Mouse (Mus musculus) myocyte (in vitro differentiated cells): ENCODE results near the gene St3gal3. TPM values are rescaled to one million over a fixed set of nuclear protein-coding genes. Genes with fewer than 3 reads are reported as not detected.

Experiments
- H3K27me3 ChIP-seq: one replicate; pipeline ENCODE4 v1.6.1; 2011; ENCODE audit not compliant: control insufficient read depth, insufficient read depth, insufficient read length
- H3K36me3 ChIP-seq: one replicate; pipeline ENCODE4 v1.6.1; 2011; ENCODE audit not compliant: control insufficient read depth, insufficient read depth
- H3K4me2 ChIP-seq: one replicate; pipeline ENCODE4 v1.6.1; 2011; ENCODE audit warnings: low read depth, control low read depth
- H3K4me3 ChIP-seq: one replicate; pipeline ENCODE4 v1.5.1; 2011; ENCODE audit warnings: mild to moderate bottlenecking, control low read depth, moderate library complexity
- H3K79me2 ChIP-seq: one replicate; pipeline ENCODE4 v1.6.1; 2011; ENCODE audit not compliant: control insufficient read depth, insufficient read depth
- H3ac ChIP-seq: one replicate; pipeline ENCODE4 v1.6.1; 2011; ENCODE audit not compliant: control insufficient read depth, insufficient read length
- CEBPB ChIP-seq: IDR thresholded peaks from 2 replicates; pipeline ENCODE4 v1.6.1; 2011; ENCODE audit warnings: mild to moderate bottlenecking, moderate library complexity; ENCODE audit not compliant: poor library complexity, insufficient read depth, severe bottlenecking
- E2F4 ChIP-seq: IDR thresholded peaks from one replicate; pipeline ENCODE4 v1.6.1; 2011; ENCODE audit warnings: mild to moderate bottlenecking, control low read depth, moderate library complexity; ENCODE audit not compliant: insufficient read depth
- MAX ChIP-seq: IDR thresholded peaks from one replicate; pipeline ENCODE4 v1.6.1; 2011; ENCODE audit warnings: low read depth, mild to moderate bottlenecking, control low read depth
- MYOD1 ChIP-seq, 3 experiments: IDR thresholded peaks; one replicate each; pipeline ENCODE4 v1.6.1; 2011; ENCODE audit warnings: control low read depth in 2 of 3, low read depth in 2 of 3, mild to moderate bottlenecking in 2 of 3, moderate library complexity in 1 of 3; ENCODE audit not compliant: insufficient read length in 2 of 3, control insufficient read depth in 1 of 3
- MYOG ChIP-seq, 3 experiments: IDR thresholded peaks; one replicate each; pipeline ENCODE4 v1.6.1; 2011; ENCODE audit warnings: control low read depth in 2 of 3, low read depth in 2 of 3, mild to moderate bottlenecking in 2 of 3; ENCODE audit not compliant: insufficient read length in 2 of 3, control insufficient read depth in 1 of 3, insufficient read depth in 1 of 3
- POLR2A ChIP-seq: IDR thresholded peaks from one replicate; pipeline ENCODE4 v1.6.1; 2011; ENCODE audit warnings: low read depth, mild to moderate bottlenecking, control low read depth, moderate library complexity; ENCODE audit not compliant: insufficient read length
- POLR2AphosphoS2 ChIP-seq: IDR thresholded peaks from one replicate; pipeline ENCODE4 v1.6.1; 2011; ENCODE audit warnings: low read depth, control low read depth; ENCODE audit not compliant: insufficient read length
- REST ChIP-seq: IDR thresholded peaks from one replicate; pipeline ENCODE4 v1.6.1; 2011; ENCODE audit warnings: mild to moderate bottlenecking, control low read depth, moderate library complexity; ENCODE audit not compliant: insufficient read depth, insufficient read length
- SRF ChIP-seq: IDR thresholded peaks from one replicate; pipeline ENCODE4 v1.6.1; 2011; ENCODE audit warnings: low read depth; ENCODE audit not compliant: control insufficient read depth, insufficient read length
- TCF12 ChIP-seq: IDR thresholded peaks from one replicate; pipeline ENCODE4 v1.6.1; 2011; ENCODE audit warnings: mild to moderate bottlenecking, control low read depth; ENCODE audit not compliant: poor library complexity, insufficient read depth, severe bottlenecking
- TCF3 ChIP-seq: IDR thresholded peaks from one replicate; pipeline ENCODE4 v1.6.1; 2011; ENCODE audit warnings: low read depth, control low read depth; ENCODE audit not compliant: insufficient read length
- USF1 ChIP-seq: IDR thresholded peaks from one replicate; pipeline ENCODE4 v1.6.1; 2011; ENCODE audit warnings: low read depth, mild to moderate bottlenecking, control low read depth, moderate library complexity
- polyA plus RNA-seq: library from polyadenylated mRNA; unstranded; fragments of >200 nt; fragmentation: generic; extraction: Trizol; gene quantifications from one replicate; pipeline ENCODE4 v1.2.1, GENCODE M21; 2012; ENCODE audit warnings: missing spikeins

Gene St3gal3
- polyA plus RNA-seq, 1 experiment, result 45.1 TPM

DNA sequence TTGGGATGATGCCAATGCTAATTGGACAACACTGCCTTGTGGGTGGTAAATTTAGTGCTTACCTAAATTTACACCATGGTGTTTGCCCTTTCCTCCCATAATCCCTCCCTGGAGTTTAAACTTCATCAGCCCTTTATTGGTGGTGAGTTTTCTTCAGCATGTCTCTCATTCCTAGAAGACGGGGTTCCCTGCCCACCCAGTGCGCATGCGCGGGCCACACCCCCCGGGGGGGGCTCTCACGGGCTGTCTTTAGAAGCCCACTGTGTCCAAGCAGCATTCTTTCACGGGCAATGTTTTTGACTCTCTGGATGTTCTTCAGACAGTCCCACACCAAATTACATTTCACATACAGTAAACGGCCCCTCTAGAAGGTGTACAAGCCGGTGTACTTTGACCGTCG, 44.3 kb downstream of the St3gal3 start:
- H3K4me3 ChIP-seq, result no peak overlapping the region
- no peaks in the 10 kb centered on the region for H3K79me2 ChIP-seq
- H3K36me3 ChIP-seq, result no peaks in the 10 kb centered on the region
- TF ChIP-seq TCF12, result no peak
- no peak for TF ChIP-seq REST
- TF ChIP-seq MAX, result no peak
- no peak for TF ChIP-seq CEBPB
- TF ChIP-seq TCF3, result no peak
- TF ChIP-seq E2F4, result no peak
- no peak for TF ChIP-seq MYOG (IDR thresholded peaks at IDR 0.05; ENCODE audit: control insufficient read depth in 1 of 3, insufficient read depth in 1 of 3, insufficient read length in 2 of 3, low read depth in 2 of 3)
- TF ChIP-seq POLR2AphosphoS2, result no peak
- TF ChIP-seq MYOD1 (IDR thresholded peaks at IDR 0.05; ENCODE audit: control insufficient read depth in 1 of 3, insufficient read length in 2 of 3, low read depth in 2 of 3), result no peak
- TF ChIP-seq POLR2A, result no peak
- no peak for TF ChIP-seq SRF
- no peak for TF ChIP-seq USF1
- no peaks in the 10 kb centered on the region for H3K27me3 ChIP-seq
- no peak overlapping the region for H3K4me2 ChIP-seq
- H3ac ChIP-seq, result no peak overlapping the region

DNA sequence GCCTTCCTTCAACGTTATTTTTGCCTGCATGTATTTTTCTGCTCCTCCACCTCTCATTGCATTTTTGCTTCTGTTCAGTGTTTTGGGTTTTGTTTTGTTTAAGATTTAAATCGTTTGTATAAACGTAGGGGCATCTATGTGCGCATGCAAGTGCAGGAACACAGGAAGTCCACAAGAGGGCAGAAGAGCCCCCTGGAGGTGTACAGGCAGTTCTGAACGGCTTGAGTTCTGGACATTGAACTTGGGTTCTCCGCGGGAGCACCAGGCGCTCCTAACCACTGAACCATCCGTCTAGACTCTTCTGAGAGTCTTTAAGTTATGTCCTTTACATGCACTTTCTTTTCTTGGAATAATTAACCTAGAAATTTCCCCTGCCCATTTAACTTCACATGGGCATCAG, 44.8 kb downstream of the St3gal3 start:
- no peak overlapping the region for H3ac ChIP-seq
- H3K79me2 ChIP-seq, result no peaks in the 10 kb centered on the region
- no peak overlapping the region for H3K4me3 ChIP-seq
- H3K27me3 ChIP-seq, result no peaks in the 10 kb centered on the region
- TF ChIP-seq TCF12 (no peak), POLR2A (no peak), USF1 (no peak), REST (no peak), SRF (no peak), MAX (no peak), MYOG (IDR thresholded peaks at IDR 0.05; ENCODE audit: control insufficient read depth in 1 of 3, insufficient read depth in 1 of 3, insufficient read length in 2 of 3, low read depth in 2 of 3) (no peak), MYOD1 (IDR thresholded peaks at IDR 0.05; ENCODE audit: control insufficient read depth in 1 of 3, insufficient read length in 2 of 3, low read depth in 2 of 3) (no peak)
- no peaks in the 10 kb centered on the region for H3K36me3 ChIP-seq
- peak overlapping the region; percentile 65 for H3K4me2 ChIP-seq

DNA sequence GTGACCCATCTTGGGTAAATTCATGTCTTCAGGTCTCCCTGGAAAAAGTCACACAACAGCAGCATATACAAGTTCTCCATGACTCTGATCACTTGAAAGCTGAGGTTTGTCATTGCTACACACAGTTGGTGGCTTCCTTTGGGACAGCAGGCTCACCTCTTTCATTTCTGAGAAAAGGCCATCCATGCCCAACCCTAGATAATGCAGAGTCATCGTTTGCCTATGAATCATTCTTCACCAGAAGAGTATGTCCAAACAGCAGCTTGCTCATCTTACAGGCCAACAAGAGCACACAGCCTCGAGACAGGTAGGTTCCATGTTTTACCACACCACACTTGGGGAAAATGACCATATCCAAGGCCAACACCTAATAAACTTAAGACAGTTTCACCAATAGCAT, 45.9 kb downstream of the St3gal3 start:
- Histone ChIP-seq H3K79me2 (no peaks in the 10 kb centered on the region), H3K36me3 (no peaks in the 10 kb centered on the region), H3K27me3 (no peaks in the 10 kb centered on the region), H3ac (no peak overlapping the region), H3K4me3 (no peak overlapping the region), H3K4me2 (no peak overlapping the region)
- TF ChIP-seq MYOG (IDR thresholded peaks at IDR 0.05; ENCODE audit: control insufficient read depth in 1 of 3, insufficient read depth in 1 of 3, insufficient read length in 2 of 3, low read depth in 2 of 3), result no peak
- TF ChIP-seq MYOD1 (IDR thresholded peaks at IDR 0.05; ENCODE audit: control insufficient read depth in 1 of 3, insufficient read length in 2 of 3, low read depth in 2 of 3), result no peak

DNA sequence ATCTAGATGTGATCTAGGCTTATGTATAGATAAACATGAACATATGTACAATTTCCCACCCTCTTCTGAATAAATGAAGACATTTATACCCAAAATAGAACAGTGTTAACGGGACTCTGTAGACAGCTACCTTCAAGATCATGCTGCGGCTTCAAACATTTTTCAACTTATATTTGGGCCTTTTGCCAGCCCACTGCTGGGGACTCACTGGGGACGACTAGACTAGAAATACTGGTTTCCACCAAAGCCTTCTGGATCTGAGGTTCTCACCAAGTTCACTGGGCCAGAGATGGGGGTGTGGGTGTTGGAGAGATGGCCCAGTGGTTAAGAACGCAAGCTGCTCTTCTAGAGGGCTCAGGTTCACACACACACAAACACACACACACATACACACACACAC, 49.7 kb downstream of the St3gal3 start:
- H3K4me3 ChIP-seq, result no peak overlapping the region
- no peaks in the 10 kb centered on the region for H3K27me3 ChIP-seq
- H3K36me3 ChIP-seq, result no peaks in the 10 kb centered on the region
- no peak overlapping the region for H3K4me2 ChIP-seq
- TF ChIP-seq POLR2A, result no peak
- TF ChIP-seq MYOG (IDR thresholded peaks at IDR 0.05; ENCODE audit: control insufficient read depth in 1 of 3, insufficient read depth in 1 of 3, insufficient read length in 2 of 3, low read depth in 2 of 3), result no peak
- no peak for TF ChIP-seq MAX
- TF ChIP-seq REST, result no peak
- TF ChIP-seq TCF3, result no peak
- TF ChIP-seq CEBPB, result no peak
- TF ChIP-seq E2F4, result no peak
- no peak for TF ChIP-seq SRF
- no peak for TF ChIP-seq MYOD1 (IDR thresholded peaks at IDR 0.05; ENCODE audit: control insufficient read depth in 1 of 3, insufficient read length in 2 of 3, low read depth in 2 of 3)
- no peak for TF ChIP-seq TCF12
- H3K79me2 ChIP-seq, result no peaks in the 10 kb centered on the region
- no peak overlapping the region for H3ac ChIP-seq

DNA sequence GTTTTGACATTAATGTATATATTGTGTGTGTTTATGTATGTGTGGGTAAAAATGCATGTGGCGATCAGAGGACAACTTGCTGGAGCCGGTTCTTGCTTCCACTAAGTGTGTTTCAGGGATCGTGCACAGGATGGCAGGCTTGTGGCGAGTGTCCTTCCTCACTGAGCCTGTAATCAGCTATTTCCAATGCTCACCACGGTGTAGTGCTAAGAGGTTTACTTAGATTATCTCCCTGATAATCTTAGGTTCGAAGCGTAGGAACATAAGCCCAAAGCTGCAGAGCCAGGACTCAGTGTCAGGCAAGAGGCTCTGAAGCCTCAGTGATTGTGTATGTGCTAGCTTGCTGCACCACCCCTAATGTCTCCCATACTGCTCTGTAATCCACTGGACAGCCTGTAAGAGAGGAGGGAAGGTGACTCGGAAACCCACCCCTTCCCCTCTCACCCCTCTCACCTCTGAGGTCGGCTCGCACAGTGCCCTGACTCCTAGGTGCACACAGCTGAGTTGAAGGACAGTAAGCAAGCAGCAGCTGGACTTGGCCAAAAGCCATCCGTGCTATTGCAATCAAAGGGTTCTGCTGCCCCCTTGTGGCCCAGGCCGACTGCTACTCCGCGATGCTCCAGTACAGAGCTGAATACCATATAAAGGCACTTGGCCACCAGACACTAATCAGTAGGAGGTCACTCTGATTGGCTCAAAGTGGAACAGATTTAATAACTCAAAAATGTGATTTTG, 51.3 kb downstream of the St3gal3 start:
- Histone ChIP-seq H3K4me2 (no peak overlapping the region), H3ac (no peak overlapping the region), H3K27me3 (no peaks in the 10 kb centered on the region), H3K36me3 (no peaks in the 10 kb centered on the region), H3K4me3 (no peak overlapping the region), H3K79me2 (no peaks in the 10 kb centered on the region)
- peak; percentile 96 for TF ChIP-seq SRF
- no peak for TF ChIP-seq CEBPB
- no peak for TF ChIP-seq USF1
- peak in 1 of 3 experiments; percentile 56 for TF ChIP-seq MYOG (IDR thresholded peaks at IDR 0.05; ENCODE audit: control insufficient read depth in 1 of 3, insufficient read depth in 1 of 3, insufficient read length in 2 of 3, low read depth in 2 of 3)
- no peak for TF ChIP-seq POLR2A
- peak in 1 of 3 experiments; percentile 5 for TF ChIP-seq MYOD1 (IDR thresholded peaks at IDR 0.05; ENCODE audit: control insufficient read depth in 1 of 3, insufficient read length in 2 of 3, low read depth in 2 of 3)
- TF ChIP-seq REST, result no peak
